Mouse (Mus musculus) liver, embryonic 14.5 days (tissue): Measurements from ENCODE around the gene Smok3c. TPM values are rescaled to one million over a fixed set of nuclear protein-coding genes. Genes with fewer than 3 reads are reported as not detected.

Experiments
- ATAC-seq: fragments of 200-750 bp; cut with Nextera tagmentation; 2 replicates; pipeline ENCODE4 v1.8.0; 2017; ENCODE audit warnings: moderate number of reproducible peaks, mild to moderate bottlenecking, moderate library complexity; ENCODE audit not compliant: insufficient read depth
- DNase-seq, 3 experiments: peaks; one replicate each; pipeline ENCODE4 v3.0.0-alpha.2; 2012 to 2013; ENCODE audit warnings: low read depth in 3 of 3, low spot score in 3 of 3
- H3K27ac ChIP-seq: fragments of 300-500 bp; sonication (generic); 2 replicates; pipeline ENCODE4 v1.5.1; 2014; ENCODE audit warnings: moderate library complexity, mild to moderate bottlenecking, control low read depth, inconsistent platforms
- H3K27me3 ChIP-seq: fragments of 300-500 bp; sonication (generic); 2 replicates; pipeline ENCODE4 v1.6.1; 2014; ENCODE audit warnings: mild to moderate bottlenecking, low read length, moderate library complexity; ENCODE audit not compliant: control insufficient read depth, insufficient read depth
- H3K36me3 ChIP-seq: fragments of 300-500 bp; sonication (generic); replicated peaks from 2 replicates; pipeline ENCODE4 v1.6.1; 2014; ENCODE audit warnings: low read depth; ENCODE audit not compliant: control insufficient read depth, insufficient read depth
- H3K4me1 ChIP-seq, 2 experiments: fragments of 200-500 bp in 1 of 2; fragments of 300-500 bp in 1 of 2; sonication (generic) in 1 of 2; replicated peaks; 2 replicates each; pipeline ENCODE4 v1.6.1; 2012 to 2014; ENCODE audit warnings: antibody characterized with exemption in 1 of 2, inconsistent platforms in 1 of 2, low read length in 1 of 2; ENCODE audit not compliant: control insufficient read depth in 2 of 2, insufficient read depth in 2 of 2
- H3K4me2 ChIP-seq: fragments of 300-500 bp; sonication (generic); 2 replicates; pipeline ENCODE4 v1.6.1; 2014; ENCODE audit warnings: low read depth, mild to moderate bottlenecking, control low read depth, moderate library complexity
- H3K4me3 ChIP-seq, 2 experiments: fragments of 200-500 bp in 1 of 2; fragments of 300-500 bp in 1 of 2; sonication (generic) in 1 of 2; 2 replicates each; pipeline ENCODE4 v1.5.1; 2012 to 2014; ENCODE audit warnings: low read depth in 2 of 2, low read length in 2 of 2, mild to moderate bottlenecking in 2 of 2, control low read depth in 1 of 2, inconsistent platforms in 1 of 2, moderate library complexity in 1 of 2; ENCODE audit not compliant: insufficient read depth in 1 of 2
- H3K9ac ChIP-seq: fragments of 300-500 bp; sonication (generic); replicated peaks from 2 replicates; pipeline ENCODE4 v1.6.1; 2014; ENCODE audit warnings: mild to moderate bottlenecking, control low read depth, moderate library complexity
- H3K9me3 ChIP-seq: fragments of 300-500 bp; sonication (generic); 2 replicates; pipeline ENCODE4 v1.6.1; 2016; ENCODE audit warnings: low read length, mixed read lengths; ENCODE audit not compliant: control insufficient read depth
- CTCF ChIP-seq: IDR thresholded peaks from 2 replicates; pipeline ENCODE4 v1.5.1; 2016; ENCODE audit warnings: antibody characterized with exemption, low read depth, control low read depth
- EP300 ChIP-seq: IDR thresholded peaks from 2 replicates; pipeline ENCODE4 v1.6.1; 2016; ENCODE audit warnings: antibody characterized with exemption, low read depth
- WGBS: fragments of 180-500 bp; shearing (Covaris S2); extraction: QIAGEN DNeasy Blood & Tissue Kit; methylation state at CpG from one replicate; pipeline ENCODE4 v1.1.7; 2014; ENCODE audit not compliant: insufficient replicate concordance; 5-methylcytosine and 5-hydroxymethylcytosine counted together
- polyA plus RNA-seq, 2 experiments: library from polyadenylated mRNA; depleted of rRNA in 1 of 2; stranded (reverse) in 1 of 2; unstranded in 1 of 2; fragments of >200 nt; fragmentation: Nextera tagmentation in 1 of 2; extraction: Ambion mirVana in 1 of 2; gene quantifications; 2 replicates each; pipeline versions ENCODE4 v1.2.1 to v1.2.3; 2012 to 2014

Gene Smok3c
- polyA plus RNA-seq, 2 experiments = not detected

- DNase-seq = no peak
Measured at GRCm38 (mm10) chr5:138073803-138074202, 20.8 kb downstream of the Smok3c start.

GRCm38 (mm10) chr5:138075684-138076083 is 22.7 kb downstream of the Smok3c start:
- Histone ChIP-seq H3K27me3 (no peaks in the 10 kb centered on the region), H3K4me3 (no peak overlapping the region), H3K36me3 (no peaks in the 10 kb centered on the region), H3K9ac (no peak overlapping the region), H3K4me2 (no peak overlapping the region), H3K4me1 (no peaks in the 10 kb centered on the region), H3K27ac (no peak overlapping the region), H3K9me3 (no peaks in the 10 kb centered on the region)
- TF ChIP-seq CTCF = no peak
- no peak for TF ChIP-seq EP300
- DNase-seq (no peak), ATAC-seq (no peak)
- 50% methylated on average over 3 of the region's 3 CpGs for WGBS

More at GRCm38 (mm10) chr5:138073803-138074202, 20.8 kb downstream of the Smok3c start:
- no peak overlapping the region for H3K27ac ChIP-seq
- no peak for TF ChIP-seq CTCF
- TF ChIP-seq EP300 = no peak
- H3K9me3 ChIP-seq = no peaks in the 10 kb centered on the region
- no peaks in the 10 kb centered on the region for H3K36me3 ChIP-seq
- 70% methylated on average over 4 of the region's 4 CpGs for WGBS
- H3K4me1 ChIP-seq = no peaks in the 10 kb centered on the region
- H3K4me3 ChIP-seq = no peak overlapping the region
- no peaks in the 10 kb centered on the region for H3K27me3 ChIP-seq
- no peak for ATAC-seq
- no peak overlapping the region for H3K9ac ChIP-seq
- H3K4me2 ChIP-seq = no peak overlapping the region

DNA sequence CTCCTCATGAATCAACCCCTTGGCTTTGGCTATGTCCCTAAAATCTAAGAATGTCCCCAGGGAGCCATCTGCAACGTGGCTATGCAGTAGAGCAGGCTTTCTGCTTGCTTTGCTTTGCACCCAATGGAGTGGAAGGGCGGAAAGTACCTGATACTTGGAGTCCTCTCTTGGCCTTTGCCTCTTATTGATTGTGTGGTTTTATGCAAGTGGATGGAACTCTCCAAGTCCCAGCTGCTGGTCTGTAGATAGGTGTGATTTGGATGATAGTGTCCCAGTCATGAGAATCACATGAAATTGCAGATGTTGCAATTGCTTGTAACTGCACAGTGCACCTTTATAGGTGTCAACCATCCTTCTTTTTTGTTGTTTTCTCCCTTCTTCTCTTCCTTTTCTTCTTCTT is 23.2 kb downstream of the Smok3c start:
- H3K27me3 ChIP-seq = no peaks in the 10 kb centered on the region
- no peak overlapping the region for H3K4me2 ChIP-seq
- no peaks in the 10 kb centered on the region for H3K4me1 ChIP-seq
- TF ChIP-seq EP300 = no peak
- TF ChIP-seq CTCF = no peak
- no peaks in the 10 kb centered on the region for H3K36me3 ChIP-seq
- no peaks in the 10 kb centered on the region for H3K9me3 ChIP-seq
- H3K4me3 ChIP-seq = no peak overlapping the region
- 35% methylated on average over 2 of the region's 2 CpGs for WGBS
- DNase-seq (no peak), ATAC-seq (no peak)
- no peak overlapping the region for H3K9ac ChIP-seq
- H3K27ac ChIP-seq = no peak overlapping the region

DNA sequence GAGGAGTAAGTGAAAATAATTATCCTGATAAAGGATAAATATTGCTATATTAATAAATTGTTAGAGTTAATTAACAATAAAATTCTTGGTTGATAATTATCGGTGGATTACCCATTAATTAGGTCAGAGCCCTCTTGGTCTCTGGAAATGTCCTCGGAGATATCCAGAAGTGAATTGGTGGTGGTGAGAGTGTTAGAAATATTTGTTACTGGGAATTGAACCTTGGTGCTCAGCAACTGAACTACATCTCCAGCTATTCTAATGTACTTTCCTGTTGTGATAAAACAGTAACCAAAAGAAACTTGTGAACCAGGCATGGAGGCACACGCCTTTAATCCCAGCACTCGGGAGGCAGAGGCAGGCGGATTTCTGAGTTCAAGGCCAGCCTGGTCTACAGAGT is 27.5 kb downstream of the Smok3c start:
- no peaks in the 10 kb centered on the region for H3K9me3 ChIP-seq
- 74% methylated on average over 5 of the region's 5 CpGs for WGBS

GRCm38 (mm10) chr5:138081446-138081845 is 28.5 kb downstream of the Smok3c start:
- H3K9ac ChIP-seq = no peak overlapping the region
- TF ChIP-seq CTCF = no peak
- TF ChIP-seq EP300 = no peak
- ATAC-seq (no peak), DNase-seq (no peak)
- H3K27ac ChIP-seq = no peak overlapping the region
- no peaks in the 10 kb centered on the region for H3K9me3 ChIP-seq
- WGBS = 71% methylated on average over 9 of the region's 9 CpGs
- no peaks in the 10 kb centered on the region for H3K36me3 ChIP-seq
- H3K4me2 ChIP-seq = no peak overlapping the region
- no peaks in the 10 kb centered on the region for H3K27me3 ChIP-seq
- H3K4me3 ChIP-seq = no peak overlapping the region
- peaks cover 9 to 13% of the 10 kb centered on the region in 2 experiments for H3K4me1 ChIP-seq

More for the DNA sequence above, 27.5 kb downstream of the Smok3c start:
- ATAC-seq = no peak
- H3K9ac ChIP-seq = no peak overlapping the region
- no peaks in the 10 kb centered on the region for H3K36me3 ChIP-seq
- H3K4me1 ChIP-seq = peaks cover 9 to 13% of the 10 kb centered on the region in 2 experiments
- TF ChIP-seq CTCF = no peak
- TF ChIP-seq EP300 = no peak
- no peak overlapping the region for H3K4me3 ChIP-seq
- DNase-seq = no peak
- no peak overlapping the region for H3K27ac ChIP-seq
- H3K4me2 ChIP-seq = no peak overlapping the region
- H3K27me3 ChIP-seq = no peaks in the 10 kb centered on the region
